ENCODE assay signal across 8 mouse cellular contexts in genomic region chr4:141387093-141387784, GRCm38 (mm10). TPM values are rescaled to one million over a fixed set of nuclear protein-coding genes. Genes with fewer than 3 reads are reported as not detected.
DNase-seq lines count a peak whose midpoint lies in the region; ATAC-seq and TF ChIP-seq lines count a peak whose summit lies in the region.
"Had no signal": no experiment of that assay in that cellular context is flagged by ENCODE, and none has a peak within 500 bp of the region (broad histone marks: within the 10 kb centered on the region; RNA-seq: fewer than 3 reads in every experiment).

No protein-coding gene starts in this region.

- ATAC-seq in common myeloid progenitor, adult 5-6 weeks (replicated peaks; ENCODE audit: low read depth, poor library complexity, severe bottlenecking), result peak; percentile 80

- no peak overlapping the region for H3K4me3 ChIP-seq in E14TG2a.4 (replicated peaks; ENCODE audit: low read length)
- H3K4me3 ChIP-seq: limb, embryonic 15.5 days had no signal

- peak; percentile 89 for TF ChIP-seq CTCF in E14TG2a.4 (conservative IDR thresholded peaks at IDR 0.05; ENCODE audit: low read length)

- H3K36me3 ChIP-seq in E14TG2a.4 (ENCODE audit: insufficient read depth, low read length), result no peaks in the 10 kb centered on the region
- H3K36me3 ChIP-seq: limb, embryonic 15.5 days had no signal

- intact Hi-C loops in gastrocnemius, postnatal 14 days (cut with DNase I; ENCODE audit: low total_unique reads), result loop anchor here (5.0 kb wide), 1 partner anchor 190 kb away; no protein-coding TSS in a partner anchor

- peaks cover 56% of the 10 kb centered on the region for H3K4me1 ChIP-seq in E14TG2a.4 (replicated peaks; ENCODE audit: low read depth, low read length)

- H3K9me3 ChIP-seq in E14TG2a.4 (ENCODE audit: low read length), result no peaks in the 10 kb centered on the region
- H3K9me3 ChIP-seq: limb, embryonic 15.5 days had no signal

- peaks cover 23% of the 10 kb centered on the region for H3K27me3 ChIP-seq in E14TG2a.4 (ENCODE audit: insufficient read depth, low read length)

- peak; percentile 39 for DNase-seq in T-cell, adult 2 months (ENCODE audit: low spot score)
- peak; percentile 67 for DNase-seq in gastrocnemius, postnatal 14 days
- peak; percentile 55 for DNase-seq in layer of hippocampus, adult 9-10 months (ENCODE audit: low spot score)
- DNase-seq in lung, postnatal 4 days, result peak; percentile 64 to 82
- DNase-seq in right cerebral cortex, postnatal 14 days, result peak; percentile 78

RNA-seq across cellular contexts. Expression of gene Clcnka, which starts 11.3 kb away (rescaled TPM):
- not detected in 2 replicates for total RNA-seq in common myeloid progenitor, adult 5-6 weeks (2017)
- 1 to 10 TPM; 1.2 to 1.8 TPM for total RNA-seq in gastrocnemius, postnatal 14 days (2021)

RNA-seq across cellular contexts. Expression of gene Fam131c, which starts 19.2 kb away (rescaled TPM):
- not detected in 2 replicates for total RNA-seq in common myeloid progenitor, adult 5-6 weeks (2017)
- total RNA-seq in gastrocnemius, postnatal 14 days (2021), result under 1 TPM in 1 of 2 experiments, not detected in 1; 0.25 TPM

RNA-seq across cellular contexts. Expression of gene Clcnkb, which starts 28.6 kb away (rescaled TPM):
- not detected in 2 replicates for total RNA-seq in common myeloid progenitor, adult 5-6 weeks (2017)
- total RNA-seq in gastrocnemius, postnatal 14 days (2021), result under 1 TPM; 0.31 to 0.80 TPM

RNA-seq across cellular contexts. Expression of gene Hspb7, which starts 33.3 kb away (rescaled TPM):
- total RNA-seq in common myeloid progenitor, adult 5-6 weeks (2017), result not detected in 2 replicates
- total RNA-seq in gastrocnemius, postnatal 14 days (2021), result 100 to 1,000 TPM; 218 to 313 TPM

RNA-seq across cellular contexts. Expression of gene Srarp, which starts 48.7 kb away (rescaled TPM):
- not detected in 2 replicates for total RNA-seq in common myeloid progenitor, adult 5-6 weeks (2017)
- not detected for total RNA-seq in gastrocnemius, postnatal 14 days (2021)
